Mouse (Mus musculus): ENCODE measurements around the gene Nfkb1.
A peak's percentile ranks its signal among the peaks of the same experiment; 100 is the strongest.

Nfkb1 gene

DNA sequence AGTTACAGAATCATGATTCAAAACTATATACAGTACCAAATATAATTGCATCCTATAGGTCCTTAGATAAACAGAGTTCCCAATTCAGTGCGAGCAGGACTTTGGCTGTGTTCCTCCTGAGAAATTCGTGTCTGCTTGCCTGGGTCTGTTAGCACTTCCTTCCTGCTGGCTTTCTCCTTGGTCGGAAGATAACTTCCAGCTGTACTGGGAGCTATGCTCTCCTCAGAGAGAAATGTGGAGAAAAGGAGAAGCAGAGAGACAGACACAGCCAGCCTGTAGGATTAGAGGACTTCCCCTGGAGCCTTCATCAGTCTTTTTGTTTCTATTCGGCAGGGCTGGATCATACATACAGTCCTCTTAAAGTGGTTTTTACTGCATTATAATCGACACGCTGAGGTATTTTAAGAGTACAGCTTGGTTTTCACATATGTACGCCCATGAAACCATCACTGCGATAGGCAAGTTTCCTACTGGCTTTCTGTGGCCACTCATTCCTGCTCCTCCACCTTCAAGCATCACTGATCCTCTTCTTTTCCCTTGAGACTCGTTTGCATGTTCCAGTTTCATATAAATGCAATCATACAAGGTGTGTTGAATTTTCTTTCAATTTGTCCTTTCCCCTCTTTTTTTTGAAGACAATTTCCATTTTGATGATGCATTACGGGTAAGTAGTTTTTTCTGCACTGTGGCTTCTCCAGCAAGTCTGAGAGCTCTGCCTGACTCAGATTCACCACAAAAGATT is 8.3 kb upstream of the Nfkb1 start:
- no peak for DNase-seq

DNA sequence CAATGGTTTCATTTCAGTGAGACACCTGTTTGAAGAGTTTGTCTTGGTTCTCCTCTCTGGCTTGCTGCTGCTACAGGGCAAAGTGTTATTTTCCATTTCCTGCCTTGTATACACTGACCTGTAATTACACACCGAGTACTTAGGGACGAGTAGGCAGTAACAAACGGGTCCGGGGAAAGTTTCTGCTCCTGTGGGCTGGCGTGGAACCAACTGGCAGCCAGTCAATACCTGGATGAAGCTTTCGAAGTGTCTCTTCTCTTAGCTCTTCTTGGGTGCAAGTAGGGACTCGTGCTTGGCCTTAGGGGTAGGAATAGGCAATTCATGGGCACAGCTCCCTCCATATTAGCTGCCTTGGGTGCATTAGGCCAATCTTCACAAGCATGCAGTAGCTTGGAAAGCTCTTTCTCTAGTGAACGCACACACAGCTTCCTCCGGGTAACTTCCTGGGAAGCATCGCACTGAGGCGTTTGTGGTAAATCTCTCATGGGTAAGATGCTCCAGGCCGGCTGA is 7.2 kb upstream of the Nfkb1 start:
- DNase-seq = no peak

DNA sequence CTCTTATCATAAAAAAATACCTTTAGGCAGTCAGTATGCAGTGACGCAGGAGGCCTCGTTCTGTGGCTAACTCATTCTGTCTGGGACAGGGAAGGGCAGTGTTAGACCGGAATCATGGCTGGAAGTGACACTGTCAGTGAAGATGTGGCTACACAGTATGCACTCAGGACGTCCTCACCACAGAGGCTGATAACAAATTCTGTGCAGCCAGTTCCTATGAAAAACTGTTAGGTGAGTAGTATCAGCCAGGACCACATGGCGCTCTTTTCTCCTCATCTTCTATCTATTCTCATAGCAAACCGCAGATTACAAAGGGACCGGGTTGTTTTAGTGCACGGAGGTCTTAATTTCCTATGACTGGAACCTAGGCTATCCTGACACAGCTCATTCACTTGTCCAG is 4.9 kb upstream of the Nfkb1 start:
- DNase-seq = no peak

DNA sequence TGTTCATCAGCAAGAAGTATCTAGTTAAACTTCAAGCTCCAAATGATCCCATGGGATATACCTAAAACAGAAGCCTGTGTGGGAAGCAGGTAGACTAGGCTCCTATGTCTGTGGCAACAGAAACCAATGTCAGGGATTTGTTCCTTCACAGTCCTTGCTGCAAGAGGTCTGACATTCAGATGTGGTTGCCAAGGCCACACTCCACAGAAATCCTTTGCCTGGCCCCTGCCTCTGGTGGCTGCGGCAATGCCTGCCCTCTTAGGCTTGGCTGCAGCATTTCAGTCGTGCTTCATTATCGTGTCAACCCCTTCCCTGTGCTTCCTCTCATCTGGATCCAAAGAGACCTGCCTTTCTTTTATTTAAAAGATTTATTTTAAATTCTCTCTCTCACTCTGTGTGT is 1.7 kb upstream of the Nfkb1 start:
- no peak for DNase-seq

DNA sequence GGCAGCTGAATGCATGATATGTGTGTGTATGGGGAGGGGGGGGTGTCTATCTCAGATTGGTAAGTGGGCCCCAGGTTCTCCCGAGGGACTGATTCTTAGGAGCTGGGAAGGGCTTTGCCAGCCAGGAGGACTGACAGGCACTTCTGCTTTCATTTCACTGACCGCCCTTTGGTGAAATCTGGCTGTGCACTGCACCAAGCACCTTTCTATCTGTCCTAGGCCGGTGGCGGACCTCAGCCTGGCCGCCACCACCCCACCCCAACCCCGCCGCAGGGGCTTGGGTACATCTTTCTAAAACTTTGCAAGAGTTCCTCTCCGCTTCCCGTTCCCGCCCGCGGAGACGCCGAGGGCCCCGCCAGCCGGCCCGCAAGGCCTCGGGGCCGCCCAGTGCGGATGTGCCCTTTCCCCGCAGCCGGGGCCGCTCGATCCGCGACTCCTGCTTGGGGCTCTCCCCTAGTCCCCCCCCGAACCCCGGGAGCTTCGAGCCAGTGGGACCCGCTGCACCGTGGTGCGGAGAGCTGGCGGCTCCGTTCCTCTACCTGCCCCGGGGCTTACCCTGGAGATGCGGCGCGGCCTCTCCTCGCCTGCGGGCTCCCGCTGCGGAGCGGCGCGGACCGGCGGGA is 668 bp downstream of the Nfkb1 start:
- peak; percentile 71 to 74 for DNase-seq

DNA sequence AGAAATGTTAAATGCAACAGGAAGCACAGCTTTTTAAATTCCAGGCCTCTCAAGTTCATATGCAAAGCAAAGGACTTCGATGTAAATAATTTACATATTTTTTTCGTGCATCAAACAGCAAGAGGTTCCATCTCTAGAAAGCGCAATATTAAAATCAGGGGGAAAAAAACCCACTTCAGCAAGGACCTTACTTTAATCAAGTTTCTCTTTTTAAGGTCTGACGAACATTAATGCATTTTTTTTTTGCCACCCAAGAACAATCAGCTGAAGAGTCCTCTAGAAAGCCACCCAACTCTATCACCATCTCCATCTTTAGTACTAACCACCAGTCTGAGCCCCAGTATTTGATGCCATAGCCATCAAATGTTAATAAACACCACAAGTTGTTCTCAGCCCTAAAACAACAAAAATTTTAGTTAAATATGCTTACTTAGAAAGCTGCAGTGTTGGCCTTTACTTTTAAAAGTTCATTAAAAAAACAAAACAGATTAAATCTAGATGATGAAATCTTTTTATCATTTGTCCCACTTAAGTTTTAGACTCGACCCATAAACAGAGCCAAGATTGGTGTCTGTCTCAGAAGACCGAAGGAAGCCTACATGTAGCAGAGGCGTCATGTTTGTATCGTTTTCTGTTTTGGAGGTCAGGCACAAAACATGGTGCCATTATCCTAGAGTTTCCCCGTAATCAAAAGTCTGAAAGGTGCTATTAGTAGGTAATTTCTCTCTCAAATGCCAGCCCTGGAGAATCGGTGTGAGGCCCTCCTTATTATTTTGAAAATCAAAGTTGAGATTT is 1.4 kb downstream of the Nfkb1 start:
- no peak for DNase-seq

DNA sequence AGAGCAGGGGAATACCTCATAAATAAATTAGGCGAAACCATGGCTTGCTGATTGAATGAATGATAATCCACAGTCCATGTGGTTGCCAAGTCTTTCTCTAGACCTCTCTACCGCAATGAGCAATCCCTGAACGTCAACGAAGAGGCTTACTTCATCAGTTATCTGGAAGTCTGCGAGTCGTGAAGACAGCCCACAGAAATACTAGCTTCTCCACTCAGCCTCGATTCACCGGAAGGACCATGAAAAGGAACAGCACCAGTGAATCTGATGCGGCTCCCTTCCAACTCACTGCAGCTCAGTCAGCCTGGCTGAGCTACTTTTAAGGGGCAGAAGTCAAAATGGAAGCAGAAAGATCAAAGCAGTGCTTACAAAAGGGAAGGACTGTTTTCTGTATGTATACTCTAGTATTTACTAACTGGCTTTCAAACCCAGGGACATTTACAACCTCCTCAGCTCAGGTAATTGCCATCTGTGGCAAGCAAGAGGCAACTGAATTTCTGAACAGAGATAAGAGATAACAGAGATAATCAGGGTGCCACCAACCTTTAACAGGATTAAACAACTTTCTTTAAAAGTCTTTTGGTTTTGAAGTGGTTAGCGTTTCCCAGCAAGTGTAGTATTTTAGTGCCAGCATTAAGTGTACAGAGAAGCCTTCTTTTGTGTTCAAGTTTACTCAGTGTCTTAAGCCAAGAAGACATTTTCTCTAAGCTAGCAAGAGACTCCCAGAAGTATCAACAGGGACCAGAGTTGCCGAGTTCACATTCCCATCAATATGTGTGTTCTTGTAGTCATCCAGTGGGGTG is 2.2 kb downstream of the Nfkb1 start:
- no peak for DNase-seq

DNA sequence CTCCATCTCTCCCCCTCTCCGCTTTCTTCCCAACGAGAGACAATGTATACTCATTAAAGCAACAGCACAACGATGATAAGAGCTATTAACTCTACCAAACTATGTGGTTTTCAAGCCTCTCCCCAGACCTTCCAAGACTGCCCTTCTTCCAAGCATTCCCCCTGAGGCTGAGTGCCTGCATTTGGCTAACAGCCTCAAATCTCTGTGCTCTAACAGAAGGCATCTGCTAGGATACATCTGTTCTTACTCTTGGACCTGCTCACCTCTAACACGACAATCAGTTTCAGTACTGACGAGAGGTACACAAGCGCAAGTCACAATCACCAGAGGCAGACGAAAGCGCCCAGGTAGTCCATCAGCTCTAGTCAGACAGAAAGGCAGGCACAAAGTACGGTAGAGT is 3.4 kb downstream of the Nfkb1 start:
- DNase-seq = no peak

DNA sequence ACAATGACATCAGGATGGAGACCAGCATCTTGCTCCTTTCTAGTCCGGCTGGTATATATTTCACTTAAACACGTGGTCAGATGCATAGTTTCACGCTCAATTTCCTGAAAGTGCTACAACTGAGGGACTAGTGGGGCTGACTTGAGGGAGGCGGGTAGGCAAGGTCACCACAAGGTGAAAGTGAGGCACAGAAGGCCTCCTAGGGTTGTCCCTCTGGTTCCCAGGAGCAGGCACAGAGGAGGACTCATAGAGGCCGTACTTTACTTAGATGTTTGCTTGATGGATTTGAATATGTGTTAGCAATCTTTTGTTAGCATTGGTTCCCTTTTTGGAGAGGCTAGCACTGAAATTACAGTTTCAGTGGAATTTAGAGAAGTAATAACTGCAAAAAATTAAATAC is 4.9 kb downstream of the Nfkb1 start:
- no peak for DNase-seq

DNA sequence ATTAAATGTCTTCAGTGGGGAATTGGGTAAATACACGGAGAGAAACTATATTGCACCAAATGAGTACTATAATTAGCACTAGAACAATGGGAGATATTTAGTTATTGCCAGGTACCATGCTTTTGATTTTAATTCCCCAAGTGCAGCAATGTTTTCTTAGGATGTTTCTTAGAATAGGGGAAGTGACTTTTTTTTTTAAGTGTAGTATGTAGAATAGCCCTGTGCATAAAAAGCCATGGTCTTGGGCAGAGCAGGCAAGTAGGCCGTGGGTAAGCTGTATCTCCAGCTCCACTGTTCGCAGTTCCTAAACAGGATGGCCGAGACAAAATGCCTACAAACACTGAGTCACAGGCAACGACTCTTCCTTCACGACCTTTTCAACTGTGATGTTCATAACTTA is 8.1 kb downstream of the Nfkb1 start:
- no peak for DNase-seq

DNA sequence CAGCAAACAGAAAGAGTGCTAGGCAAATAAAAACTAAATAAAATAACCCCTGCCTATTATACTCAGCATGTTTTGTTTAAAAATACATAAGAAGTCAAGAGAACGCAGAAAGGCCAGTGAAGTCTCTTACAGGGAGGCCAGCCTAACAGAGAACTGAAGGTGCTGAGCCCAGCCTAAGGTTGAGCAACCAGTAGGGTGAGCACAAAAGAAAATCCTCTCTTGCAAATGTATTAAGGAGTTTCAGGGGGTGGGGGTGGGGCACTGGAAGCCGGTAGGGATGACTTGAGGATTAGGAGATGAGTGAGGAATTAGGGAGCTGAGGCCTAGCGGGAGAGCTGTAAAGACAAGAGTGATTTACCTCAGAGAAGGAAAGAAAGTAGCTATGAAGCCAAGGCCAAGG is 9.1 kb downstream of the Nfkb1 start:
- no peak for DNase-seq

DNA sequence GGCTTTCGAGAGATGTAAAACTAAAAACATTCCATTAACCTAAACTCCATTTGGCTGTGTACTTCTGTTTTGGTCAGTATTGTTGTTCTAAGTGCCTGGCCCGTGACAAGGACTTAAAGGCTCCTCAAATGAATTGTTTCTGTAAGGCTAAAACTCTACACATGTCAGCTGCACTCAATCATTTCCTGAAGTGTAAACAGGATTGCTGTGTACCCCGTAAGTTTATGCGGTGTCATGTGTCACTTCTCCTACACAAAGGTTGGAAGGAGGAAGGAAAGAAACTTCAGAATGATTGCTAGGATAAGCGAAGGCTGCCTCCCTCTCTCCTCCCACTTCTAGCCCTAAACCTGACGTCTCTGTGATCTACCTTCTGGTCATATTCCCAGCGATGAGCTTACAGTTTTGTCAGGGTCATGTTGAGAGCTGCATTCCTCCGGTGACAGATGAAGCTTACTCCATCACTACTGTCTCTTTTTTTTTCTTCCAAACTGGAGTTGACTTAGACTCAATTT is 10.0 kb downstream of the Nfkb1 start:
- no peak for DNase-seq

DNA sequence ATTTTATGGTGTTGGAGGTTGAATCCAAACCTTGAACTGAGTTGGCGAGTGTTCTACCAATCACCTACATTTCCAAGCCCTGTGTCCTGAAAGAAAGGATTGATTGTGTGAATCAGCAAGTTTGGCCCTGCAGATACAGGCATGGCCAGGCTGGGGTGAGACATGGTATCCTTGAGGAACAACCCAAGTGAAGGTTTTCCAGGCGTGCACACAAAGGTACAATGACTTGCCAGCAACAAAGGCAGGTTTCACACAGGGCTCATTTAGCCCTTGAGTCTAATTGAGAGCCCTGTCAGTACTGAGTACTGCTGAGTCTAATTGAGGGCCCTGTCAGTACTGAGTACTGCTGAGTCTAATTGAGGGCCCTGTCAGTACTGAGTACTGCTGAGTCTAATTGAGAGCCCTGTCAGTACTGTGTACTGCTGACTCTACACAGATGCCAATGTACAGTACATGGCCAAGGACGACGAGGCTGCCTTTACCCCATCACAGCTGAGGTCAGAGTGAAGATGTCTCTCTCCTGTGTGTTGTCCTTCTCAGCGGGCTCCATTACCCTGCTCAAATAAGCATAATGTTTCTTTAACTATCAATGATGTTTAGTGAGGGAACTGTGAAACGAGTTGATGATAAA is 11.0 kb downstream of the Nfkb1 start:
- DNase-seq = no peak

DNA sequence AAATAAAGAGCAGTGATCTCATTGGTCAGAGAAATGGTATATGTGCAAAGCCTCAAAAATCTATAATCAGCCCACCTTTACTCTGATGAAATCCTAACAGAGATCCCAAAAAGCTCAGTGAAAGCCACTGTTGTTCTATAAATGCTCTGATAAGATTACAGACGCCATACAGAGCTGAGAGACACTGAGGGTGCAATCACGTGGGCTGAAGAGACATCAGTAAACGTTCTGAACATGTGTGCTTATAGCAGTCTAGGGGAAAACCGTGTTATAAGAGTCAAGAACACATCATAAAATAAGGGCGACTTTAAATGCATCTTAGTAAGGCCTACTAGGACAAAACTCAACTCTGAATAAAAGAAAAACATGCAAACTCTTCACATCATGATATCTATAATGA is 14.3 kb downstream of the Nfkb1 start:
- no peak for DNase-seq

DNA sequence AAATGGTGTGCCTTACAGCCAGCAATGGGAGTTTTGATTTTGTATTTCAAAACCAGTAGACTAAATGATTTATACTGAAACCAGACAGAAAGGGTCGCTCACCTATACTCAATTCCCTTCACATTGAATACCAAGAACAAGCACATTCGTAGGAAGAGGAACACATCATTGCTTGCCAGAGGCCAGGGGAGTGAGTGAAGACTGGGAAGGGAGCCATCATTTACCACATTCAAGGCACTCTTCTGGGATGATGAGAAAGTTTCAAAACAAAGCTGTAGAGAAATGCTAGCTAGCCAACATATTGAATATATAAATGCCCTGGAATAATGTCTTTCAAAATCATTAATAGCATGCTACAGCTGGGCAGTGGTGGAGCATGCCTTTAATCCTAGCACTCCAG is 15.0 kb downstream of the Nfkb1 start:
- DNase-seq = no peak

DNA sequence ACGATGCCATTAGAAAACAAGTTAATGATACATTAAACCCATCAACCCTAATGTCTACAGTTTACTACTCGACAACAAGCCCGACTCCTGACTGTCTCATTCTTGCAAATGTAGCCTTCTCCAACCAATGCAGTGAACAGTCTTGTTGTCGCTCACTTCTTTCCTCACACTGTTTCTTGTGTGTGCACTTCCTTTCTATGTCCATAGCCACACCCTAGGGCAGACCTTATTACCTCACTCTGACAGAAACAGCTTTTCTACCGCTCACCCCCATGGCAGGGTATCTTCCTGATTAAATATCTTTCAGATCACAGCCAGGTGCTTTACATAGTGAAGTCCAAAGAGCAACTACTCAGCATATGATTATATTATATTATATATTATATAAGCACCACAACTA is 15.9 kb downstream of the Nfkb1 start:
- DNase-seq = no peak

DNA sequence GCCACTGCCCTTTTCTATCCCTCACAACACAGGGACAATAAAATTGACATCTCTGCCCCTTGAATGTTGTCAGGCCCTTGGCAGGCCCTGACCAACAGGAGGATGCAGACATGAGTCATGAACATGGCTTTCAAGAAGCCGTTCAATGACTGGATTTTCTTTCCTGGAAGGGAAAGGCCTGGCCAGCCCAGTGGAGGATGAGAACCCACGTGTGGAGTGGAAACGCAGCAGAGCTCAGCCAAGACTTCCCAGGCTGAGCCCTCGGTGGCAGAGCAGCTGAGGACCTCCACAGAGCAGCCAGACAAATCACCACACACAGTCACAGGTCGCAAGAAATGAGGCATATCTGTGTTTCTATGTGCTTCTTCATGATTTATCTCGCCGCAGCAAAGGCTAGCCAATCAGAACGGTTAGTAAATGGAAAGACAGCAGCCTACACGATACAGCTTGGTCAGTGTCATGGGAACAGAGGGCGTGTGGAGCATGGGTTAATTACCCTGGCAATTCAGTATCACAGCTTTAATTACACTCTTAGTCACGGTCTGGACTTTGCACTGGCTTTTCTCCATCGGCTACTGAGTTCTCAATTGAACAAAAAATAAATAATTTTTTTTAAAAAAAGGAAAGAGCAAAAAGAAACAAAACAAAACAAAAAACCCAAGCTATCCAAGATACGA is 16.5 kb downstream of the Nfkb1 start:
- peak in 1 of 2 experiments; percentile 30 for DNase-seq

DNA sequence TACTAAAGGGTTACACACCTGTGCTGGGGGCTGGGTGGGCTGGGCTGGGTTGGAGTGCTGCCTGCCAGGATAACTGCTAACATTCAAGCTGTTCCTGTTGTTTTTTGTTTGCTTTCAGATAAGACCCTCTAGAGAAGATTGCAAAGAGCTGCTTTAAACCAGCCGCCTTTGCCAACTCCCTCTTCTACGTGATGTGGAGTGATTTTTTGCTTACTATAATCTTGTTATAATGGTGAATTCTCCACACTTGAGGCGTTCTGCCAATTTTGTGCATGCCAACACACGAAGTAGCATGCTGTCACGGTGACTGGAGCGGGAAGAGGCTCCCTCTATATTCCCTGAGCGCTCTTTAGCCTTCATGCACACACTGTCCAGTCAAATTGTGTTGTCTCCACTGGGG is 17.7 kb downstream of the Nfkb1 start:
- peak; percentile 42 to 62 for DNase-seq

DNA sequence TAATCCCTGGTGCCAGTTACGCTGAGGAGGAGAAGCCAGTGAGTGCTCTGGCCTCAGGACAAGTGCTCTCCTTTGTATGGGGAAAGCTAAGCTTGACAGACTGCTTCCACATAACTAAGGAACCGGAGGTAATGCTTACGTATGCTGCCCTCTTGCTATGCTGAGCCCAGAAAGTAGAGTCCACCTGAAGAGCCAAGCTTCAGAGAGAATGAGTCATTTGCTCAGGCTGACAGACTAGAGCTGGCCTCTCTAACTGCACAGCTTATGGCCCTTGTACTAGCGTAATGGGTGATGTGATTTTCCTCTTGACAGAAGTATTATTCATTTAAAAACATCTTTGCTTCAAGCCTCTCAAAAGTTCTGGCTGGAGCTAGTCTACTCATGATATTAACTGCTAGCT is 18.3 kb downstream of the Nfkb1 start:
- DNase-seq = no peak

DNA sequence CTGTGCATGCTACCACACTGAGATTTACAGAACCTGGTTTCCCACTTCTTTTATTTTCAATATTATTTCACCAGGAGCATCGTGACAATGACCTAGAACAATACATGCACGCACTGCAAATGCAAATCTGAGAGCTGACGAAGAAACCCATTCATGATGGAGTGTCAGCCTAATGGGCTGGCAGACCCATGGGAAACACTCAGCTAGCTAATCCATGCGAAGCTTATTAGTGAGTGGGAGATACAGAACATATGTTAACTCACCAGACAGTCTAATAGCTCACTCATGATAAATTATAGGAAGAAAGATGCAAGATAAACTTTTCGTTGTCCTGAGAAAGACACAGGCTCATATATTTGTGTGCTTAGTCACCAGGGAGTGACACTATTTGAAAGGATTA is 19.2 kb downstream of the Nfkb1 start:
- DNase-seq = no peak

DNA sequence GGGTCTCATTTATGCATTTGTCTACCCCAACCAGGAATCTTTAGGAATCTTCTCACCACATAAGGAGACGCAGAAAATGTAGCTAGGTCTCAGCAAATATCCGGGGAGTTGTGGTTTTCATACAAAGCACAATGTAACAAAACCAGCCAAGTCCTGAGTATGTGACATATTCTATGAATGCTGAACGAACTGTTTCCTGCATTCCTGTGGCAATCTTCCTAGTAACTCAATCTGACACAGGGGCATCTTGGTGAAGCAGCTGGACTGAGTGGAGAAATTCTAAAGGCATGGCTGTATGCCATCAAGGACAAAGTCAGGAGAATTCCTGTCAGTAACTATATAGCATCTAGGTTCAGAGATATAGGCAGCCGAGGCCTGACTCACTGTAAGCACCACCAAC is 20.5 kb downstream of the Nfkb1 start:
- no peak for DNase-seq

DNA sequence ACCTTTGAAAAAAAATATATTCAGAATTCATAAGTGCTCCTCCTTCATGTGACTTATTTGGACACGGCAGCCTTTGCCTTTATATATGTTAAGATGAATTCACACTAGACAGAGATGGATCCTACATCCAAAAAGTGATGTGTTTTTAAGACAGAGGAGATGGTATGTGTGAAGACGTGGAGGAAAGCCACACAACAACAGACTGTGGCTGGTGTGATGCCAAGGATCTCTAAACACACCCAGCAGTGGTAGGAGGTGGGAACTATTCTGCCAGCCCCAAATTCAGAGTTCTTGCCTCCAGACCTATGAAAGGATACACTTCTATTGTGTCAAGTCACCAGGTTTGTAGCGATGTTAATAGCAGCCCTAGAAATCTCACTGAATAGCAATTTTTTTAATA is 24.3 kb downstream of the Nfkb1 start:
- no peak for DNase-seq

Measured in cerebellum, postnatal 25 days (tissue).